Mouse (Mus musculus) cerebellum, postnatal 25 days (tissue): ENCODE measurements at regions not wholly inside any gene's neighbourhood (a gene's known extent, or its start where the extent isn't known, plus 50 kb on each side); places are given as distances from the start of the nearest gene placed in this dataset.

ENCODE experiments used
- DNase-seq, 2 experiments: peaks; one replicate each; pipeline ENCODE4 v3.0.0; 2021; ENCODE audit warnings: mixed read lengths in 2 of 2

DNA sequence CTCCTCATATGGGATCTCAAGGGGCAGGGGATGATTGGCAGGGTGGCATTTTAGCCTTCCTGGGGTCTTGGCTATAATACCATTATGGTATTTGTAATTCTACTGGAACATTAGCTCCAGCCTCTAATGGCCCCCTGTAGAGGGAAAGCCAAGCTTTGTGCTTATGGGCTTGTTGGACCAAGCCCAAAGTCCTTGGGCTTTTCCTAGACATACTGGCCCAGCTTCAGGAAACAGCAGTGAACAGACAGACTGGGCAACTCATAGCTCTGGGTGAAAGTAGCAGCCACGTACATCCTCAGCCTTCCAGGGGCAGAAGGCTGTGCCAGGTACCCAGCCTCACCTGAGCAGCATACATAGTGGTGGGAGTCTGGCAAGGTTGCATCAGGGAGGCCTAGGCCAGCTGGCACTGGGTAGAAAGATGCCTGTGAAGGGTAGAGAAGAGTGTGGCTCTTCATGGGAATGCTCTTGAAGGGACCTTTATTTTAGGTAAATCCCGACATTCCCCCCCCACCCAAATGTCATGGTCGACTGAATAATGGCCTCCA is 108.1 kb upstream of the Neo1 start:
- peak in 1 of 2 experiments; percentile 12 for DNase-seq

DNA sequence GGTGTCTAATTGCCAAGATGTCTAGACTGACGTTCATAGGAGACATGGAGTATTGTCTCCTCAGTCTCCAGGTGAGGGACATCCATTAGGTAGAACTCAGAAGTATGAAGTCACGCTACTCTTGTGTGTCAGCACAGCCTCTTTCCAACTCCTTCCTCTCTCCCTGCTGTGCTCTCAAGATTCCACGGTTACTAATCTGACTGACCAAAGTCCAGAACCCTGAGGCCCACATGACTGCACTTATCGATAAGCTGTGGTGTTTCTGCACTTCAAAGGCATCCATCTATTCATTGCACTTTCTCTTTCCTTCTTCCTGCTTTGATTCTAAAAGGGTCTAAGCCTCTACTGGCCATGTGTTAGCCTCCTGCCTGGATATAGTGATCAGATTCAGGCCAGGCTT is 107.4 kb upstream of the Neo1 start:
- no peak for DNase-seq

DNA sequence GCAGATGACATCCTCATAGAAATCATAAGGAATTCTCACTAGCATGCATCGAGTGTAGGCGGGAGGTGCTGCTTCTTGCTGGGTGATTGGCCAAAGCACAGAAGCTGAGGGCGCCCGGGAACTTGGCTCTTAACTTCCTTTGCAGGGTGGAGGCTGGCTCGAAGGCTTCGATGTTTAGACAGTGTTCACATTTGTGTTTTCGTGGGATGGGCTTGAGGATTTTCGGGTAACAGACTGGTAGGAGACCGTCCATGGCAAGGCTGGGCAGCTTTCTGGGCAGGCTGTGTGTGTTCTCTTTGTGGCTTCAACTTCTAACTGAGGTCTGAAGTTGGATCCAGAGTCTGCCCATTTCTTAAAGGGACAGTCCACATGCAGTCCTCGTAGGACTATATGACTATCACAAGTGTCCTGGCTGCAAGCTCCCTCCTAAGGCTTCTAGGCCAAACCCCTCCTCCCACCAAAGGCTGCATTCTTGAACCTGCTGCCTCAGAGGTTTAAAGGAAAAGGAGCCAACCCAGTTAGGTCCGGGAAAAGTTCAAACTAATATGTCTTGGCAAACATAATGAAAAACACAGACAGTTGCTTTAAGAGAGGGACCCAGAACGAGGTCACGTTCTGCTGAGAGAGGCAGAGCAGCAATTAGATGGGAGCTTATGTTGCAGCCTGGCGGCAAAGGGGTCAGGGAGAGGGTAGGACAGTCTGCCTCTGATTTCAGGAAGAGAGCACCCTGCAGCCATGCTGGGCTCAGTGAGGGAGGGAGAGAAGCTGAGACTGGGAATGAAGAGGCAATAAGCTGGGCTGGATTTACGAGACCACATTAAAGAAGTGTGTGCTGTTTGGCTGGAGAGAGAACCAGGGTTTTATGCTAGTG is 98.2 kb upstream of the Neo1 start:
- peak; percentile 27 to 41 for DNase-seq

DNA sequence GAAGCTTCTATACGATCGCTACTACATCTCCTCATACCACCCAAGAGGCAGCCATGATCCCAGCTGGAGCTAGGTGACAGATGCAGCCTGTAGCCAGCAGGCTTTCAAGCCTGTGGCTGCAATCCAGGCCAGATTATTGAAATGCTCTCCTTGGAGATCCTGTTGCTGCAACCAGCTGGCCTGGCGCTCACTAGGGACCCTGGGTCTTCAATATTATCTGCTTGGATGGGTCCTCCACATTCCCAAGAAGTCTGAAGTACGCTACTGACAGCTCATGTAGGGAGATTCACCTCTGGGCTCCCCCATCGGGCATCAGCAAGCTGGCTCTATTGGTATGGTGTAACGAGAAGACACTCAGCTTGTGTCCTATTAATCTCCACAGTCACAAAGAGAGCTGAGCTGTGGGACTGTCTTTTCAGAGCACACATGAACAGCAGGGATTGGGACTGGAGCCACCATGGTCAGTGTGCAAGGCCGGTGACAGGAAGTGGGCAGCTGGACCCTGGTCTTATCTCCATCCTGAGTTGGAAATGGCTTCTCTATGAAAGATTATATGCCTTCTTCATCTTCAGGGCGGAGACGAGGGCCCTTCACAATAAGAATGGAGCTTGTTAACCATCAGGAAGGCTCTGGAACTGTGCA is 93.6 kb upstream of the Neo1 start:
- DNase-seq: no peak

DNA sequence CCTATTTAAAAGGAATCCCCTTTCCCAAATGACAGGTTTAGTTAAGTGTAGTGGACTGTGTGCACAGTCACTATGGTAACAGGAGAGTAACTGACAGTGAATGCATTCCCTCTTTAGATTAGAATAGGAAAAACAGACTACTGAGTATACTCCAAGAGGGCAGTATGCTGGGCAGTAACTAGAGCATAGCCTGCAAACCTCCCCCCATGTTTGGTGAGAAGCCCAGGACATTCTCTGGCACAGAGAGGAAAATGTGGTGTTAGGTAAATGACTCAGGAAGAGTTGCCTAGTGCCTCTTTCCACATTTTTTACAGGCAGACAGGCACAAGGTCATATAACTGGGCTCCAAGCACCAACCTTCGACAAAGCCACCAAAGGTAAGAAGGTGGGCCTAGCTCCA is 93.0 kb upstream of the Neo1 start:
- DNase-seq: no peak

DNA sequence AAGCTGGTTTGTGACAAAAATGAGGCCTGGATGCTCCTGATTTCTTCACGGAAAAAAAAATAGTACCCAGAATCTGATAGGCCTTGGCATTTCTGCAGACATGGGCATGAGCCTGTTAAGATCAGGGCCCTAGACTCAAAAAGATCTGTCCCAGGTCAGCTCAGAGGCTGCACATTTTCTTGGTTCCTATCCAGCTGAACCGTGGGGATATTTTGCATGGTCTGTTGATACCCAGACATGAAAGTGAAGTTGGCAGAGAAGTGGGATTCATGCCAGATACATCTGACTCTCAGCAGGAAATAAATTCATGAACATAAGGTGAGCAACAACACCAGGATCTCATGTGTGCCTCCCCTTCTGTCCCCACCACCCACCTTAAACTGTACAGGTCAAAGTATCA is 91.8 kb upstream of the Neo1 start:
- DNase-seq: no peak

DNA sequence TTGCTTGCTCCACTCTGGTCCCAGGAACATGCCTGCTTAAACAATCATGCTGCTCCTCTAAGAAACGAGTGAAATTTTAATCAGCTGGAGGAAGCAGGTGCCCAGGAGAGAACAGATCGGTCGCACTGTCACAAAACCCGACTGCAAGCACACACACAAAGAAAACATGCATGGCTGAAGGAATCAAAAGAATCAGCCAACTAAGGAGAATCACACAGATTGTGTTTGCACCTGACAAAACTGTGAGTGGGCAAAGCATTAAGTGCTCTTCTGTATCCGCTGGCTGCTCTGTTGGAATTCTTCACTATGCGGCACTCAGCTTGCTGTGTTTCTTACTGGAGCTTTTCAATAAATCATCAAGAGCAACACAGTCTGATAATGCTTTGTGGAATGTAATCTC is 89.6 kb upstream of the Neo1 start:
- no peak for DNase-seq

DNA sequence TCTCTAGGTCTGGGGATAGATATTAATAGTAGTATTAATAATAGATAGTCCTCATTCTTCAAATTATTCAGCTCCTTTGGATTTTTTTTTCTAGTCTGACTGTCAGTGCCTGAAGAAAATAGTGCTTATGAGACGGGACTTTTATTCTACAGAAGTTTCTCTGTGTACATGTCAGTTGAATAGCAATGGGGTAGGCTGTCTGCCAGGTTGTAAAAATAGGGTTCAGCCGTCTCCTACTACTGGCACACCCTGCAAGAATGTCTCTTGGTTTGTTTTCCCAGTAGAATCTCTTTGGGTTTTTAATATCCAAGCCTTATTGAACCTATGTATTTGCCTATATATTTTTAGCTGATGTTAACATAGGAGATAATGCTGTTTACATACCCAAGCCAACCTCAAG is 80.3 kb upstream of the Neo1 start:
- DNase-seq: no peak

DNA sequence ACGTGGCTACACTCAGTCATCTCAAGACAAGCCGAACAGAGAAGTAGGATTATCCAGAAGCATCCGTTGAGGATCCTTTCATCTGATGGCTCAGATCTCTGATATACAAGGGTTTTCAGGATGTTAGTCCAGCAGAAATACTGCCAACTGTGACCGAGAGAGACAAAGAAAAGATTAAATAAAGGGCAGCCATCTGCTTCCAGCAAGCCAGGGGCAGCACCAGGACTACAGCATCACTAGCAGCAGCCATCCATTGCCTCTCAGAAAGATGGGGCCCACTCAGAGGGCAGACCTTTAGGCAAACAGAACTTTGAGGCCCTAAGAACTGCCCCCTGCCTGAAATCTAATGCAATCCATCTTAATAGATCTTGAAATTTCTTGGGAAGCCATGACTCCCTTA is 77.6 kb upstream of the Neo1 start:
- no peak for DNase-seq

DNA sequence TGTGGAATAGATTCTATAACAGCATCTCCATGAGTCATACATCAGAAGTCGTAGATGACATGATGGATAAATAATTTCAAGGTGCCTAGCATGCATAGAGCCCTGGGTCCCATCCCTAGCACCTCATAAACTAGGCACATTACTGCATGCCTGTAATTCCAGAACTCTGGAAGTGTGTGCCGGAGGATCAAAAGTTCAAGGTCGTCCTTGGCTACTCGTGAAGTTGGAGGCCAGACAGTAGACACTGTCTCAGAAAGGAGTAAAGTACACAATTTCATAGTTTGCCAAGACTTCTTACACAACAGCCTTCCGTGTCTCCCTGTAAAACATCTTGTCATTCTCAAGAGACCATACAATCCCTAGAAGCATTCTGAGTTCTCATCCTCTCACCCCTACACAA is 63.5 kb upstream of the Neo1 start:
- DNase-seq: no peak

DNA sequence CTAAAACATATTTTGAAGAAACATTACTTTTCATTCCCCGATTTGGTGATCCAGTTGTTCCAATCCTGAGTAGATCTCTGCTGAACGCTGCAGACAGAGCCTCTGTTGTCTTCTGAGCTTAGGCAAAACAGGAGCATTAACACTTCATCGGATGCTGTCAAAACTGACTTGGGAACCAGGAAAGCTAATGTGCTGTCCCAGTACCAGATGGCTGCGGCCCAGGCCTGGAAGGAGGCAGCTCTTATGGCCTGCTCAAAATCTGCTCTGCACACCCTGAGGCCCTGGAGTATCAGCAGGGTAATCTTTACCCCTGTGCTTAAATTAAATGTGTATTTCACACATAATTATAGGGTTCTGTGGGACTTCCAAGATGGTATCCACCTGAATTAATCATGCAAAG is 61.3 kb upstream of the Neo1 start:
- DNase-seq: peak; percentile 58 to 71

DNA sequence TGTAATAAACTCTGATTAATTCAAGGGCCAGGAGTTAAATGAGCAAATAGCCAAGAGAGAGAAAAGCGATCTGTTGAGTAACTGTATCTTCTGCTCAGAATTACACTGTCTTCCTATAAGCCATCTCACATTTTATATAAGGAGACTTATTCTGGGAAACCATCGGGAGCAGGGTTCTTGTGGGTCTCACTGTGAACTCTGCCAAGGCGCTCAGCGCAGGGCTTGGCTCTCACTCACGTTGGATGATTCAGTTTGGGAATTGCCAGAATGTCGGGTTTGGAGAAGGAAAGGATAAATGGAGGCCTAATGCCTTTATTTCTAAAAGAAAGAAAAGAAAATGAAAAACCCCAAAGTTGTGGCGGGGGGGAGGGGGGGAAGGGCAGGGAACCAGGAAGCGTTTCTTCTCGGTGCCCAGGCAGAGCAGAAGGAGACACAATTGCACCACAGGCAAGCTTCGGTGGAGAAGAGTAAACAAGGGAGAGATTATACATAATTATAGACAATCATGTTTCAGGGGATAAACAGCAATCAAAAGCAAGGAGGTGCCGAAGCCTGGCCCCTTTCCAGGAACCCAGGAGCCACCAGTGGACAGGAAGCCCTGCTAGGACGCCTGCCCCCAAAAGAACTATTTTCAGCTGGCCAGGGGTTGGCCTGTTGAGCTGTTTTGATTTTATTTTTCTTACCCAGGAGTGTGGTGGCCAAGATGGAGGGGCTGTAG is 60.5 kb upstream of the Neo1 start:
- DNase-seq: peak; percentile 35 to 50

DNA sequence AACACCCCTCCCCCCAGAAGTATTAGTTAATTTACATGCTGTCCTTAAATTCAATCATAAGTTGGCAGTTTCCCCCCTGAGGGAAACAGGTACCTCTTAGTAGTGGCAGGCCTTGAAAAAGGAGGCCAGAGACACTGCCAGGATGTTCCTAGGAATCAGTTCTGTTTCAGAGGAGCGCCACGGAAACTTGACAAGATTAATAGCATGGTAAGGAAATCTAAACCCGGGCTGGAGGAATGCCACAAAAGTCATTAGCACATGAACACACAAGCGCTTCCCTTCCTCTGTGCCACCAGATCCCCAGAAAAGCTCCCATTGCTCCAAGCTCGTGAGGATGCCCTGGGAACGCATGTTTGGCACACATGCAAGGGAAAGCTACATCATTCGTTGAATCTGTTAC is 59.4 kb upstream of the Neo1 start:
- no peak for DNase-seq

DNA sequence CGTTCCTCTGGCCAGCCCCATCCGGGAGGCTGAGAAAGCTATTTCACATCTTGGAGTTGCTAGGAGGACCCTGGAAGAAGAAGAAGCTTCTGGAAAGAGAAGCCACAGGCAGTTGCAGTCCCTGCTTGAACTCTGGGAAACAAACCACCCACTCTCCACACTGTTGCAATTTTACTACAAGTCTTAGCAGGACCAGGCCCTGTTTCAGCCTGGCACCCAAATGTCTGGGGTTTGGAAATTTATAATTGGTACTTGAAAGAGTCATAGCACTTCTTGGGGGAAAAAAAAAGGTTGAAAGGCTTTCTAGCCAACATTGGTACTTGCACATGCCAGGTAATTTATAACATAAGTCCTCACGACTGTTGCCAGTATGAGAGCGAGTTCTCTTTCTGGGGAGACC is 57.9 kb upstream of the Neo1 start:
- DNase-seq: no peak

DNA sequence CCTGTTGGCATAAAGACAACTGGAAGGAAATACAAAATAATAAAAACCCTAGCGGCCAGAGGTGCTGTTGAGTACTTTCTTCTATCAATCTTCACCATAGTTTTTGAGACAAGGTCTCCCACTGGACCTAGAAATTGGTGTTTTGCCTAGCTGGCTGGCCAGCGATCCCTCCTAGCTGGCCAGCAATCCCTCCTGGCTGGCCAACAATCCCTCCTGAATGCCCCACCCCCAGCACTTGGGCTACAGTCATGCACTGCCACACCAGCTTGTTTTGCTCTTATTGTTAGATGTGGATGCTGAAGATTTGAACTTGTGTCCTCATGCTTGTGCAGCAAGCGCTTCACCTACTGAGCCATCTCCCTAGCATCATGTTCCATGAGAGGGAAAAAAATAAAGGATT is 54.9 kb upstream of the Neo1 start:
- DNase-seq: no peak

DNA sequence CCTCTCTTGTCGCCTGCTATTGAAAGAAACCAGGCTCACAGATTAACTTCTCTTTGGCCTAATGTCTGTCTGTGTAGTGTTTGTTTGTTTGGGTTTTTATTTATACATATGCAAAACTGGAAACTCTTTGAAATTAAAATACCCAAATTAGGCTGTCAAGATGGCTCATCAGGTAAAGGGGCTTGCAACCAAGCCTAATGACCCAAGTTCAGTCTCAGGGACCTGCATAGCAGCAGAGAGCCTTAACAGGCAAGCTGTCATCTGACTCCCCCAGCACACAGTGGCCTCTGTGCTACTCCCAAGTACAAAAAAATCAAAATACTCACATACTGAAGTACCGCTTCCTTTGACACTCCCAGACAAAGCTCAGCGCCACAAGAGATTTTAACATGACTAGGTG is 51.5 kb upstream of the Neo1 start:
- DNase-seq: no peak

DNA sequence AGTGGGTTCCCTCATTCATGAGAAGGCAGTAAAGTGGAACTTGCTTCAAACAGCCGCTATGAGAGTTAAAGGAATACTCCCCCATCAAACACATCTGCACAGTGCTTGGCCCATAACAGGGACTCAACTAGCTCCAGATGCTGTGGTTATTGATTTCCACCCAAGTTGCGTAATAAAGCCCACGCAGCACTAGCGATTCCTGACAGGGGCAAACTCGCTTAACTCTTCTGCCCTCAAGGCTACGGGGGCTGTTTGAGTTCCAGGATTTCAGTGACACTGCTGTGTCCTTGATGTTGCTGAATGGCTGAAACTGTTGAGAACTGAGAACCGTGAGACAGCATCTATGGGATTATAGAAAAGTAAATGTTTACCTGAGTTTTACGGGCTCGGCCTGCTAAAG is 50.9 kb upstream of the Neo1 start:
- DNase-seq: no peak

DNA sequence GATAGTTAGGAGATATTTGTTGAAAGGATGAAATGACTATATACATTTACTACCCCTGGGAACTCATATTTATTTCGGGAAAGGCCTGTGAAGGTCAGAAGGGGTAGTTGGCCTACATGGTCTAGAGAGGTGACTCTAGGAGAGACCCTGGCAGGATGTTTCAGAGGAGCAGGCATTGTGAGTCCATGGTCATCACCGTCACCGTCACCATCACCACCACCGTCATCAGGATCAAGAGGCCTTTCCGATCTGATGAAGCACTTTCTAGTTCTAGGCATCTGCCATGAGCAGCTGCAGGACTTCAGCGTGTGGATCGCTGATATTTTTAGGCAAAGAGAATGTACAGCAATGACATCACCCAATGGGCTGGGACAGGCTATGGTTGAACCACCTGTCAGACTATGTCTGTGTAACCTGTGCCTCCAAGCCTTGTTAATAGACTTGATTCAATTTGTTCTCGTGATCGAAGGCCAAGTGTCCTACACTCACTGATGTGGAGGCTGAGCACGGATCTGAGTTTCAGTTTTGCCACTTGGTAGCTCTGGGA is 50.4 kb upstream of the Neo1 start:
- DNase-seq: no peak
